Mouse (Mus musculus): Measurements from ENCODE around the gene Lfng.

- TF ChIP-seq POLR2A (IDR thresholded peaks at IDR 0.05; ENCODE audit: insufficient read depth, low read depth, low read length) (no peak), CTCF (IDR thresholded peaks at IDR 0.05; ENCODE audit: insufficient read depth, low read depth, low read length) (no peak)
Observed at GRCm38 (mm10) chr5:140614837-140615236, 7.7 kb downstream of the Lfng start.
